Mouse (Mus musculus): ENCODE measurements at regions not wholly inside any gene's neighbourhood (a gene's known extent, or its start where the extent isn't known, plus 50 kb on each side); places are given as distances from the start of the nearest gene placed in this dataset.

- H3K79me2 ChIP-seq (ENCODE audit: control insufficient read depth, insufficient read depth) = no peaks in the 10 kb centered on the region
- H3K4me3 ChIP-seq = no peak overlapping the region
- no peak overlapping the region for H3K4me2 ChIP-seq (ENCODE audit: low read depth)
- H3K36me3 ChIP-seq (ENCODE audit: control insufficient read depth, insufficient read depth) = no peaks in the 10 kb centered on the region
- no peak overlapping the region for H3ac ChIP-seq (ENCODE audit: control insufficient read depth, insufficient read length)
- TF ChIP-seq TCF3 (IDR thresholded peaks at IDR 0.05; ENCODE audit: insufficient read length, low read depth) = no peak
- TF ChIP-seq E2F4 (IDR thresholded peaks at IDR 0.05; ENCODE audit: insufficient read depth) = no peak
- no peak for TF ChIP-seq POLR2A (IDR thresholded peaks at IDR 0.05; ENCODE audit: insufficient read length, low read depth)
- TF ChIP-seq MYOG (IDR thresholded peaks at IDR 0.05; ENCODE audit: control insufficient read depth in 1 of 3, insufficient read depth in 1 of 3, insufficient read length in 2 of 3, low read depth in 2 of 3) = peak in 2 of 3 experiments; percentile 19 to 38
- TF ChIP-seq MYOD1 (IDR thresholded peaks at IDR 0.05; ENCODE audit: control insufficient read depth in 1 of 3, insufficient read length in 2 of 3, low read depth in 2 of 3) = peak in 2 of 3 experiments; percentile 38 to 58
- no peak for TF ChIP-seq CEBPB (IDR thresholded peaks at IDR 0.05; ENCODE audit: insufficient read depth, poor library complexity, severe bottlenecking)
- H3K27me3 ChIP-seq (ENCODE audit: control insufficient read depth, insufficient read depth, insufficient read length) = no peaks in the 10 kb centered on the region
These were observed 138.1 kb upstream of the Lef1 start for GRCm38 (mm10) chr3:130972126-130972525.

- H3K36me3 ChIP-seq (ENCODE audit: control insufficient read depth, insufficient read depth) = no peaks in the 10 kb centered on the region
- peak in 2 of 3 experiments; percentile 73 to 78 for TF ChIP-seq MYOD1 (IDR thresholded peaks at IDR 0.05; ENCODE audit: control insufficient read depth in 1 of 3, insufficient read length in 2 of 3, low read depth in 2 of 3)
- no peak for TF ChIP-seq USF1 (IDR thresholded peaks at IDR 0.05; ENCODE audit: low read depth)
- peak; percentile 46 for TF ChIP-seq TCF12 (IDR thresholded peaks at IDR 0.05; ENCODE audit: insufficient read depth, poor library complexity, severe bottlenecking)
- TF ChIP-seq MYOG (IDR thresholded peaks at IDR 0.05; ENCODE audit: control insufficient read depth in 1 of 3, insufficient read depth in 1 of 3, insufficient read length in 2 of 3, low read depth in 2 of 3) = peak in 2 of 3 experiments; percentile 5 to 75
- no peak for TF ChIP-seq SRF (IDR thresholded peaks at IDR 0.05; ENCODE audit: control insufficient read depth, insufficient read length, low read depth)
- peak; percentile 47 for TF ChIP-seq TCF3 (IDR thresholded peaks at IDR 0.05; ENCODE audit: insufficient read length, low read depth)
- TF ChIP-seq REST (IDR thresholded peaks at IDR 0.05; ENCODE audit: insufficient read depth, insufficient read length) = no peak
- no peak for TF ChIP-seq MAX (IDR thresholded peaks at IDR 0.05; ENCODE audit: low read depth)
- no peak for TF ChIP-seq E2F4 (IDR thresholded peaks at IDR 0.05; ENCODE audit: insufficient read depth)
- TF ChIP-seq CEBPB (IDR thresholded peaks at IDR 0.05; ENCODE audit: insufficient read depth, poor library complexity, severe bottlenecking) = no peak
- no peak for TF ChIP-seq POLR2AphosphoS2 (IDR thresholded peaks at IDR 0.05; ENCODE audit: insufficient read length, low read depth)
- no peak for TF ChIP-seq POLR2A (IDR thresholded peaks at IDR 0.05; ENCODE audit: insufficient read length, low read depth)
- no peak overlapping the region for H3K4me2 ChIP-seq (ENCODE audit: low read depth)
- no peaks in the 10 kb centered on the region for H3K79me2 ChIP-seq (ENCODE audit: control insufficient read depth, insufficient read depth)
- no peak overlapping the region for H3ac ChIP-seq (ENCODE audit: control insufficient read depth, insufficient read length)
- H3K27me3 ChIP-seq (ENCODE audit: control insufficient read depth, insufficient read depth, insufficient read length) = no peaks in the 10 kb centered on the region
- no peak overlapping the region for H3K4me3 ChIP-seq
These were observed 145.0 kb upstream of the Lef1 start for GRCm38 (mm10) chr3:130965275-130965674.

DNA sequence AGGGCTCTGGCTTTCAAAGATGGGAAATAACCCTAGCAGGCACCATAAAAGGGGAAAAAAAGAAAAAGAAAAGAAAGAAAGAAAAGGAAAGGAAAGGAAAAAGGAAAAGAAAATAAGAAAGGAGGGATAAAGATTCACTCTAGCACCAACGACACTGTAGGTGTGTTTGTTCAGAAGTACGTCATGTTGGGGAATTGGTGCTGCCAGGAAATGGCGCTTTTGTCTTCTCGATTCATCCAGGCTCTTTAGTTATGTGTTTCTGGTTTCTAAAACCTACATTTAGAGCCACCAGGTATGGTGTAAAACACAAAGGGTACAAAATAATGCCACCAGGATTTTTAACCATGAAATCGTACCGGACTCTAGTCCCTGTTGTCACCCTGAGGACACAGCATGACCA lies 146.2 kb upstream of the Lef1 start:
- Histone ChIP-seq H3K36me3 (ENCODE audit: control insufficient read depth, insufficient read depth) (no peaks in the 10 kb centered on the region), H3ac (ENCODE audit: control insufficient read depth, insufficient read length) (no peak overlapping the region), H3K4me3 (no peak overlapping the region), H3K27me3 (ENCODE audit: control insufficient read depth, insufficient read depth, insufficient read length) (no peaks in the 10 kb centered on the region), H3K4me2 (ENCODE audit: low read depth) (no peak overlapping the region), H3K79me2 (ENCODE audit: control insufficient read depth, insufficient read depth) (no peaks in the 10 kb centered on the region)
- TF ChIP-seq MYOG (IDR thresholded peaks at IDR 0.05; ENCODE audit: control insufficient read depth in 1 of 3, insufficient read depth in 1 of 3, insufficient read length in 2 of 3, low read depth in 2 of 3) (no peak), TCF12 (IDR thresholded peaks at IDR 0.05; ENCODE audit: insufficient read depth, poor library complexity, severe bottlenecking) (no peak), POLR2A (IDR thresholded peaks at IDR 0.05; ENCODE audit: insufficient read length, low read depth) (no peak), REST (IDR thresholded peaks at IDR 0.05; ENCODE audit: insufficient read depth, insufficient read length) (no peak), POLR2AphosphoS2 (IDR thresholded peaks at IDR 0.05; ENCODE audit: insufficient read length, low read depth) (no peak), USF1 (IDR thresholded peaks at IDR 0.05; ENCODE audit: low read depth) (no peak), E2F4 (IDR thresholded peaks at IDR 0.05; ENCODE audit: insufficient read depth) (no peak), MAX (IDR thresholded peaks at IDR 0.05; ENCODE audit: low read depth) (no peak), MYOD1 (IDR thresholded peaks at IDR 0.05; ENCODE audit: control insufficient read depth in 1 of 3, insufficient read length in 2 of 3, low read depth in 2 of 3) (no peak), TCF3 (IDR thresholded peaks at IDR 0.05; ENCODE audit: insufficient read length, low read depth) (no peak), CEBPB (IDR thresholded peaks at IDR 0.05; ENCODE audit: insufficient read depth, poor library complexity, severe bottlenecking) (no peak), SRF (IDR thresholded peaks at IDR 0.05; ENCODE audit: control insufficient read depth, insufficient read length, low read depth) (no peak)

- Histone ChIP-seq H3K36me3 (ENCODE audit: control insufficient read depth, insufficient read depth) (no peaks in the 10 kb centered on the region), H3K4me2 (ENCODE audit: low read depth) (no peak overlapping the region), H3K27me3 (ENCODE audit: control insufficient read depth, insufficient read depth, insufficient read length) (no peaks in the 10 kb centered on the region), H3K4me3 (no peak overlapping the region), H3ac (ENCODE audit: control insufficient read depth, insufficient read length) (no peak overlapping the region), H3K79me2 (ENCODE audit: control insufficient read depth, insufficient read depth) (no peaks in the 10 kb centered on the region)
- no peak for TF ChIP-seq MYOD1 (IDR thresholded peaks at IDR 0.05; ENCODE audit: control insufficient read depth in 1 of 3, insufficient read length in 2 of 3, low read depth in 2 of 3)
- no peak for TF ChIP-seq REST (IDR thresholded peaks at IDR 0.05; ENCODE audit: insufficient read depth, insufficient read length)
- TF ChIP-seq TCF12 (IDR thresholded peaks at IDR 0.05; ENCODE audit: insufficient read depth, poor library complexity, severe bottlenecking) = no peak
- TF ChIP-seq CEBPB (IDR thresholded peaks at IDR 0.05; ENCODE audit: insufficient read depth, poor library complexity, severe bottlenecking) = no peak
- no peak for TF ChIP-seq POLR2AphosphoS2 (IDR thresholded peaks at IDR 0.05; ENCODE audit: insufficient read length, low read depth)
- TF ChIP-seq SRF (IDR thresholded peaks at IDR 0.05; ENCODE audit: control insufficient read depth, insufficient read length, low read depth) = no peak
- no peak for TF ChIP-seq E2F4 (IDR thresholded peaks at IDR 0.05; ENCODE audit: insufficient read depth)
- no peak for TF ChIP-seq USF1 (IDR thresholded peaks at IDR 0.05; ENCODE audit: low read depth)
- TF ChIP-seq MYOG (IDR thresholded peaks at IDR 0.05; ENCODE audit: control insufficient read depth in 1 of 3, insufficient read depth in 1 of 3, insufficient read length in 2 of 3, low read depth in 2 of 3) = no peak
- no peak for TF ChIP-seq TCF3 (IDR thresholded peaks at IDR 0.05; ENCODE audit: insufficient read length, low read depth)
These were observed 146.6 kb upstream of the Lef1 start for GRCm38 (mm10) chr3:130963625-130964024.

All from myocyte (in vitro differentiated cells).